Mouse (Mus musculus) ES-E14 (cell line): ENCODE results near the gene Slc17a5.
"Not testable (repeated sequence)": the region's sequence is repeated elsewhere in the genome, so short reads cannot be mapped to it uniquely, and the experiment has no call there.

Experiments used
- CHD2 ChIP-seq: IDR thresholded peaks from 2 replicates; pipeline ENCODE4 v1.6.1; 2014; ENCODE audit warnings: mild to moderate bottlenecking, low read depth, low read length, inconsistent platforms
- HCFC1 ChIP-seq: IDR thresholded peaks from 2 replicates; pipeline ENCODE4 v1.6.1; 2012; ENCODE audit warnings: low read length, inconsistent platforms, borderline replicate concordance; ENCODE audit not compliant: insufficient read depth
- MAFK ChIP-seq: IDR thresholded peaks from 2 replicates; pipeline ENCODE4 v1.6.1; 2014; ENCODE audit warnings: mild to moderate bottlenecking, low read depth, low read length, inconsistent platforms; ENCODE audit not compliant: insufficient read depth
- ZC3H11A ChIP-seq: IDR thresholded peaks from 2 replicates; pipeline ENCODE4 v1.6.1; 2012; ENCODE audit warnings: low read depth, mild to moderate bottlenecking, inconsistent platforms, low read length, borderline replicate concordance

- not testable (repeated sequence) for TF ChIP-seq MAFK, ZC3H11A, HCFC1, CHD2
These were observed 70.6 kb downstream of the Slc17a5 start for GRCm38 (mm10) chr9:78517237-78517636.
